Mouse (Mus musculus) thymus, postnatal 0 days (tissue): ENCODE results near the gene Arhgap42. TPM values are rescaled to one million over a fixed set of nuclear protein-coding genes. Genes with fewer than 3 reads are reported as not detected.

Experiments used
- DNase-seq: peaks from one replicate; pipeline ENCODE4 v3.0.0-alpha.2; 2015; ENCODE audit warnings: low spot score
- polyA plus RNA-seq: library from polyadenylated mRNA; unstranded; fragments of >200 nt; fragmentation: Nextera tagmentation; extraction: Ambion mirVana; gene quantifications from 2 replicates; pipeline ENCODE4 v1.2.1, GENCODE M21; 2015

Arhgap42 gene
- 8.5 and 10.2 TPM in 2 replicates for polyA plus RNA-seq

- peak; percentile 20 for DNase-seq
These were observed at the start of gene Arhgap42 for GRCm38 (mm10) chr9:9238438-9239391. TSS of gene Arhgap42 (minus strand) at chr9:9239101.

- no peak for DNase-seq
These were observed 49.2 kb upstream of the Arhgap42 start for GRCm38 (mm10) chr9:9288140-9288539.

GRCm38 (mm10) chr9:9269305-9269704 lies 30.4 kb upstream of the Arhgap42 start:
- no peak for DNase-seq

- DNase-seq: no peak
These were observed 29.0 kb upstream of the Arhgap42 start for GRCm38 (mm10) chr9:9267606-9268601.

- no peak for DNase-seq
These were observed 24.6 kb upstream of the Arhgap42 start for GRCm38 (mm10) chr9:9263543-9263942.

GRCm38 (mm10) chr9:9262479-9262878 lies 23.6 kb upstream of the Arhgap42 start:
- DNase-seq: no peak

- DNase-seq: no peak
These were observed 15.9 kb upstream of the Arhgap42 start for GRCm38 (mm10) chr9:9254764-9255163.

GRCm38 (mm10) chr9:9248529-9248928 lies 9.6 kb upstream of the Arhgap42 start:
- no peak for DNase-seq

GRCm38 (mm10) chr9:9245994-9246393 lies 7.1 kb upstream of the Arhgap42 start:
- no peak for DNase-seq

- DNase-seq: no peak
These were observed 4.9 kb upstream of the Arhgap42 start for GRCm38 (mm10) chr9:9243834-9244233.

- DNase-seq: no peak
These were observed 2.4 kb upstream of the Arhgap42 start for GRCm38 (mm10) chr9:9241202-9241795.

- no peak for DNase-seq
These were observed 1.4 kb downstream of the Arhgap42 start for GRCm38 (mm10) chr9:9237511-9237910.

GRCm38 (mm10) chr9:9229662-9230061 lies 9.2 kb downstream of the Arhgap42 start:
- DNase-seq: no peak

GRCm38 (mm10) chr9:9224837-9225236 lies 14.1 kb downstream of the Arhgap42 start:
- DNase-seq: no peak

- DNase-seq: no peak
These were observed 15.5 kb downstream of the Arhgap42 start for GRCm38 (mm10) chr9:9223384-9223783.

- DNase-seq: no peak
These were observed 16.9 kb downstream of the Arhgap42 start for GRCm38 (mm10) chr9:9221950-9222486.

GRCm38 (mm10) chr9:9221185-9221584 lies 17.7 kb downstream of the Arhgap42 start:
- DNase-seq: no peak

GRCm38 (mm10) chr9:9218301-9218700 lies 20.6 kb downstream of the Arhgap42 start:
- no peak for DNase-seq

- DNase-seq: no peak
These were observed 24.1 kb downstream of the Arhgap42 start for GRCm38 (mm10) chr9:9214849-9215248.

GRCm38 (mm10) chr9:9214296-9214695 lies 24.6 kb downstream of the Arhgap42 start:
- no peak for DNase-seq
